Mouse (Mus musculus): ENCODE results near the gene Zfp553.
A peak's percentile ranks its signal among the peaks of the same experiment; 100 is the strongest.

- TF ChIP-seq JUND (conservative IDR thresholded peaks at IDR 0.05; ENCODE audit: low read depth, low read length) = no peak
- TF ChIP-seq POLR2A (IDR thresholded peaks at IDR 0.05; ENCODE audit: low read depth, low read length) = no peak
- no peak for TF ChIP-seq NRF1 (IDR thresholded peaks at IDR 0.05; ENCODE audit: low read depth, low read length)
- peak; percentile 38 to 69 for TF ChIP-seq CTCF (conservative IDR thresholded peaks at IDR 0.05 in 1 of 2, IDR thresholded peaks at IDR 0.05 in 1 of 2; ENCODE audit: low read depth in 2 of 2, low read length in 2 of 2)
- no peak for TF ChIP-seq MAX (IDR thresholded peaks at IDR 0.05; ENCODE audit: low read length)
- TF ChIP-seq SIN3A (IDR thresholded peaks at IDR 0.05; ENCODE audit: low read length) = no peak
- TF ChIP-seq MAZ (IDR thresholded peaks at IDR 0.05; ENCODE audit: low read depth, low read length) = no peak
- peak; percentile 37 for TF ChIP-seq RAD21 (IDR thresholded peaks at IDR 0.05; ENCODE audit: low read depth, low read length)
- no peak for TF ChIP-seq E2F4 (IDR thresholded peaks at IDR 0.05; ENCODE audit: insufficient replicate concordance, low read depth, low read length)
Observed at GRCm38 (mm10) chr7:127252414-127252813, 19.6 kb downstream of the Zfp553 start.
